Mouse (Mus musculus): ENCODE measurements at regions not wholly inside any gene's neighbourhood (a gene's known extent, or its start where the extent isn't known, plus 50 kb on each side); places are given as distances from the start of the nearest gene placed in this dataset.

GRCm38 (mm10) chr3:101694311-101694710 lies 89.8 kb upstream of the Atp1a1 start:
- DNase-seq (ENCODE audit: low spot score in 2 of 2) = no peak

- DNase-seq (ENCODE audit: low spot score in 2 of 2) = no peak
Measured at GRCm38 (mm10) chr3:101691937-101692604, 87.6 kb upstream of the Atp1a1 start.

GRCm38 (mm10) chr3:101690779-101691178 lies 86.3 kb upstream of the Atp1a1 start:
- no peak for DNase-seq (ENCODE audit: low spot score in 2 of 2)

- DNase-seq (ENCODE audit: low spot score in 2 of 2) = no peak
Measured at GRCm38 (mm10) chr3:101690222-101690621, 85.7 kb upstream of the Atp1a1 start.

- no peak for DNase-seq (ENCODE audit: low spot score in 2 of 2)
Measured at GRCm38 (mm10) chr3:101685203-101685602, 80.7 kb upstream of the Atp1a1 start.

- DNase-seq (ENCODE audit: low spot score in 2 of 2) = no peak
Measured at GRCm38 (mm10) chr3:101672943-101673342, 68.5 kb upstream of the Atp1a1 start.

GRCm38 (mm10) chr3:101670561-101671001 lies 66.1 kb upstream of the Atp1a1 start:
- no peak for DNase-seq (ENCODE audit: low spot score in 2 of 2)

- no peak for DNase-seq (ENCODE audit: low spot score in 2 of 2)
Measured at GRCm38 (mm10) chr3:101669743-101670142, 65.3 kb upstream of the Atp1a1 start.

- DNase-seq (ENCODE audit: low spot score in 2 of 2) = no peak
Measured at GRCm38 (mm10) chr3:101667767-101668387, 63.4 kb upstream of the Atp1a1 start.

GRCm38 (mm10) chr3:101667186-101667585 lies 62.7 kb upstream of the Atp1a1 start:
- no peak for DNase-seq (ENCODE audit: low spot score in 2 of 2)

- DNase-seq (ENCODE audit: low spot score in 2 of 2) = no peak
Measured at GRCm38 (mm10) chr3:101666583-101666982, 62.1 kb upstream of the Atp1a1 start.

GRCm38 (mm10) chr3:101661184-101661992 lies 56.9 kb upstream of the Atp1a1 start:
- peak; percentile 35 to 54 for DNase-seq (ENCODE audit: low spot score in 2 of 2)

- DNase-seq (ENCODE audit: low spot score in 2 of 2) = no peak
Measured at GRCm38 (mm10) chr3:101660635-101661034, 56.2 kb upstream of the Atp1a1 start.

GRCm38 (mm10) chr3:101660176-101660575 lies 55.7 kb upstream of the Atp1a1 start:
- no peak for DNase-seq (ENCODE audit: low spot score in 2 of 2)

GRCm38 (mm10) chr3:101657979-101658378 lies 53.5 kb upstream of the Atp1a1 start:
- DNase-seq (ENCODE audit: low spot score in 2 of 2) = no peak

GRCm38 (mm10) chr3:101654720-101655119 lies 50.2 kb upstream of the Atp1a1 start:
- no peak for DNase-seq (ENCODE audit: low spot score in 2 of 2)
